Mouse (Mus musculus) lung, adult 18-20 months (tissue): ENCODE results near the gene Gm20532.

Experiments used
- DNase-seq, 2 experiments: peaks; one replicate each; pipeline ENCODE4 v3.0.0; 2022; ENCODE audit warnings: mixed read lengths in 2 of 2

Gene Gm20532

GRCm38 (mm10) chr2:26586294-26587043, at the start of gene Gm20532:
Gene Gm20532, plus strand, starts transcription at chr2:26586639.
- no peak for DNase-seq

GRCm38 (mm10) chr2:26539516-26539915, 46.9 kb upstream of the Gm20532 start:
- DNase-seq: no peak

GRCm38 (mm10) chr2:26540721-26541120, 45.7 kb upstream of the Gm20532 start:
- DNase-seq: no peak

GRCm38 (mm10) chr2:26541258-26541910, 45.1 kb upstream of the Gm20532 start:
- DNase-seq: no peak

GRCm38 (mm10) chr2:26543155-26543554, 43.3 kb upstream of the Gm20532 start:
- peak; percentile 62 to 63 for DNase-seq

- DNase-seq: no peak
Observed at GRCm38 (mm10) chr2:26543768-26544167, 42.7 kb upstream of the Gm20532 start.

- DNase-seq: peak; percentile 48 to 53
Observed at GRCm38 (mm10) chr2:26544265-26544664, 42.2 kb upstream of the Gm20532 start.

- DNase-seq: no peak
Observed at GRCm38 (mm10) chr2:26547481-26547880, 39.0 kb upstream of the Gm20532 start.

- peak; percentile 64 to 67 for DNase-seq
Observed at GRCm38 (mm10) chr2:26549801-26550200, 36.6 kb upstream of the Gm20532 start.

- DNase-seq: no peak
Observed at GRCm38 (mm10) chr2:26550205-26550604, 36.2 kb upstream of the Gm20532 start.

- peak in 1 of 2 experiments; percentile 38 for DNase-seq
Observed at GRCm38 (mm10) chr2:26550777-26551176, 35.7 kb upstream of the Gm20532 start.

GRCm38 (mm10) chr2:26551446-26551845, 35.0 kb upstream of the Gm20532 start:
- DNase-seq: no peak

- DNase-seq: no peak
Observed at GRCm38 (mm10) chr2:26552066-26552465, 34.4 kb upstream of the Gm20532 start.

- DNase-seq: peak; percentile 69 to 81
Observed at GRCm38 (mm10) chr2:26553904-26554303, 32.5 kb upstream of the Gm20532 start.

- DNase-seq: peak; percentile 81 to 89
Observed at GRCm38 (mm10) chr2:26555076-26555475, 31.4 kb upstream of the Gm20532 start.

- peak; percentile 80 to 84 for DNase-seq
Observed at GRCm38 (mm10) chr2:26556535-26556993, 29.9 kb upstream of the Gm20532 start.

- no peak for DNase-seq
Observed at GRCm38 (mm10) chr2:26560506-26560905, 25.9 kb upstream of the Gm20532 start.

GRCm38 (mm10) chr2:26561351-26562016, 25.0 kb upstream of the Gm20532 start:
- DNase-seq: peak; percentile 55 to 75

GRCm38 (mm10) chr2:26566221-26566620, 20.2 kb upstream of the Gm20532 start:
- peak in 1 of 2 experiments; percentile 60 for DNase-seq

- DNase-seq: peak in 1 of 2 experiments; percentile 61
Observed at GRCm38 (mm10) chr2:26570034-26570433, 16.4 kb upstream of the Gm20532 start.

GRCm38 (mm10) chr2:26571400-26571799, 15.0 kb upstream of the Gm20532 start:
- DNase-seq: no peak

- DNase-seq: peak; percentile 81 to 85
Observed at GRCm38 (mm10) chr2:26571826-26572225, 14.6 kb upstream of the Gm20532 start.

- DNase-seq: peak; percentile 59 to 74
Observed at GRCm38 (mm10) chr2:26573396-26573795, 13.0 kb upstream of the Gm20532 start.
